Mouse (Mus musculus) olfactory bulb, adult 2 months (tissue): ENCODE data around the gene Gm3417.
"Not testable (repeated sequence)": the region's sequence is repeated elsewhere in the genome, so short reads cannot be mapped to it uniquely, and the experiment has no call there.

Source experiments
- CTCF ChIP-seq: fragments of 200-500 bp; IDR thresholded peaks from 2 replicates; pipeline ENCODE4 v1.5.1; 2012; ENCODE audit warnings: low read depth, mild to moderate bottlenecking, low read length, moderate library complexity; ENCODE audit not compliant: insufficient read depth
- POLR2A ChIP-seq: fragments of 200-500 bp; IDR thresholded peaks from 2 replicates; pipeline ENCODE4 v1.6.1; 2012; ENCODE audit warnings: mild to moderate bottlenecking, low read depth, low read length, moderate library complexity; ENCODE audit not compliant: insufficient read depth

DNA sequence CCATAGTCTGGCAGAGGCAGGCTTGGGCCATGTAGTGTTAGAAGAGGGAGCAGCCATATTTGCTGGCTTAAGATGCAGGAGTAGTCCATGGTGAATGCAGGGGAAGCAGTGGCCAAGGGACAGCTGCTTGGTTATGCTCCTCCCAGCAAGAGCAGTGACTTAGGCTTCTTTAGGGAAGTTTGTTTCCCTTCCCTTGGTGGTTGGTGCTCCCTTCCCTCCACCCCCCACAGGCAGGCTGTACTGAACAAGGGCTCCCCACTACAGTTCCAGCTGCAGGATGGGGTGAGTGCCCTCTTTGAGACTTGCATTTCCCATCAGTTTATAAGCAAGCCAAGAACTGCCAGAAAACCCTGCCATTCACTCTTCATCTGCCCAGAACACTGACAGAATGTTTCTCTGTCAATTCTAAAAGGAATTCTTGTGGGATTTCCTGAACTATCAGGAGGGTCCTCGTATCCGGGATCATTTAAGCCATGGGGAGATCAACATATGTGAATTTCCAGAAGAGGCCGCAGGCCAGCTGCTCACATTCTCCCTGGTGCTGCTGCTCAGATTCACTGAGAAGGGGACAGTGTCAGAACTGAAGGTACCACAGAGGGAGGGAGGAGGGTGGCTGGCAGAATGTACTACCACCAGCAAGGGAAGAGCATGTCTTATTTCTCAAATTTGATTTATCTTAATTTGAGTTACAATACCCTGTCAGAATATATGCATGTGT lies 43.1 kb upstream of the Gm3417 start:
- not testable (repeated sequence) for TF ChIP-seq POLR2A, CTCF
